Mouse (Mus musculus): ENCODE data around the gene Bach2. TPM values are rescaled to one million over a fixed set of nuclear protein-coding genes. Genes with fewer than 3 reads are reported as not detected.

Gene Bach2
- polyA plus RNA-seq, 1 experiment from 2014 or later: 2.4 TPM

DNA sequence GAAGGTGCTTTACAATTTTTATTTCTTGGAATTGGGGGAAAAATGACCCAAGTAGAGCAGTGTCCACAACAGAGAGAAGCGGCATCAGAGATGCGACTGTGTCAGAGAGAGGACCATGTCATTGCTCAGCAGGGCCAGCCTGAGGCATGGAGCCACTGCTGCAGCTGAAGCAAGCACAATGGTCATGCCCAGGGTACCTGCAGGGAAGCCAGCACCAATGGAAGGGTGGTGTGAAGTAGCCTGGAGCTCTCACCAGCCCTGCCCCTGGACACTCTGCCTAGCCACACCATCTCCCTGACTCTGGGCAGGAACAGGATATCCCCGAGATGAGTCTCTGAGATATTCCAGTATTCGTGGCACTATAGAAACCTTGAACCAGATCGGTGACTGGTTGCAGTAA, 121.9 kb downstream of the Bach2 start:
- no peak for ATAC-seq
- 94% methylated on average over 5 of the region's 5 CpGs for WGBS

DNA sequence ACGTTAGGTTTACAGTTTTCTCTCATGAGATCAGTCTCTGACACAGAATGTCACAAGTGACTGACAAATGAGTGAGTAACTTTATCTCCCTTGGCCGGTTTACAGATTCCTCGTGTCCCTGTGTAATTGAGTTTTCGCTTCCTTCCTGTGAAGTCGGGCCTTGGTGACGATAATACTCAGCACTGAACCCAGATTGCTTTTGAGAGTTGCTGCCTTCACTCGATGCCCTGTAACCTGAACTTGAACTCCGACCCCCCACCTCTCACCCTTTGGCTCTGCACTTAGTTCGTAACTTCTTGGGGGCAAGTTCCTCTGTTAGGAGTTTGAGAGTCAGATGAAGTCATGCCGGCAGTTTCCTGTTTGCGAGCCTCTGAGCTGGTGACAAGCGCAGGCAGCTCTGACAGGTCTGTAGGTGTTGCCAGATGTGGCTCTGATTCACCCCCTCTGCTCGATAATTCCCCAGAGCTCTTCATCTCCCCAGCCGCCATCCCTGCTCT, 124.9 kb downstream of the Bach2 start:
- no peaks in the 10 kb centered on the region for H3K27me3 ChIP-seq (replicated peaks; ENCODE audit: control insufficient read depth, insufficient read depth, low read length)
- no peaks in the 10 kb centered on the region for H3K9me3 ChIP-seq (ENCODE audit: control insufficient read depth, low read length)
- no peak for ATAC-seq
- no peak overlapping the region for H3K4me3 ChIP-seq (ENCODE audit: low read length)
- H3K27ac ChIP-seq (ENCODE audit: low read length): no peak overlapping the region
- no peaks in the 10 kb centered on the region for H3K36me3 ChIP-seq (ENCODE audit: control insufficient read depth, insufficient read depth, low read length)
- H3K4me2 ChIP-seq (ENCODE audit: low read depth, low read length): no peak overlapping the region
- no peak overlapping the region for H3K9ac ChIP-seq (ENCODE audit: low read depth, low read length)
- 60% methylated on average over 14 of the region's 14 CpGs for WGBS
- H3K4me1 ChIP-seq (ENCODE audit: control insufficient read depth, insufficient read depth, low read length): peaks cover 2% of the 10 kb centered on the region; the same call in 1 of the 2 replicates

More for the DNA sequence above, 121.9 kb downstream of the Bach2 start:
- H3K9ac ChIP-seq (ENCODE audit: low read depth, low read length): no peak overlapping the region
- H3K27ac ChIP-seq (ENCODE audit: low read length): no peak overlapping the region
- H3K4me2 ChIP-seq (ENCODE audit: low read depth, low read length): no peak overlapping the region
- H3K4me3 ChIP-seq (ENCODE audit: low read length): no peak overlapping the region
- H3K4me1 ChIP-seq (ENCODE audit: control insufficient read depth, insufficient read depth, low read length): peaks cover 7% of the 10 kb centered on the region
- H3K36me3 ChIP-seq (ENCODE audit: control insufficient read depth, insufficient read depth, low read length): no peaks in the 10 kb centered on the region
- no peaks in the 10 kb centered on the region for H3K9me3 ChIP-seq (ENCODE audit: control insufficient read depth, low read length)
- H3K27me3 ChIP-seq (replicated peaks; ENCODE audit: control insufficient read depth, insufficient read depth, low read length): no peaks in the 10 kb centered on the region

DNA sequence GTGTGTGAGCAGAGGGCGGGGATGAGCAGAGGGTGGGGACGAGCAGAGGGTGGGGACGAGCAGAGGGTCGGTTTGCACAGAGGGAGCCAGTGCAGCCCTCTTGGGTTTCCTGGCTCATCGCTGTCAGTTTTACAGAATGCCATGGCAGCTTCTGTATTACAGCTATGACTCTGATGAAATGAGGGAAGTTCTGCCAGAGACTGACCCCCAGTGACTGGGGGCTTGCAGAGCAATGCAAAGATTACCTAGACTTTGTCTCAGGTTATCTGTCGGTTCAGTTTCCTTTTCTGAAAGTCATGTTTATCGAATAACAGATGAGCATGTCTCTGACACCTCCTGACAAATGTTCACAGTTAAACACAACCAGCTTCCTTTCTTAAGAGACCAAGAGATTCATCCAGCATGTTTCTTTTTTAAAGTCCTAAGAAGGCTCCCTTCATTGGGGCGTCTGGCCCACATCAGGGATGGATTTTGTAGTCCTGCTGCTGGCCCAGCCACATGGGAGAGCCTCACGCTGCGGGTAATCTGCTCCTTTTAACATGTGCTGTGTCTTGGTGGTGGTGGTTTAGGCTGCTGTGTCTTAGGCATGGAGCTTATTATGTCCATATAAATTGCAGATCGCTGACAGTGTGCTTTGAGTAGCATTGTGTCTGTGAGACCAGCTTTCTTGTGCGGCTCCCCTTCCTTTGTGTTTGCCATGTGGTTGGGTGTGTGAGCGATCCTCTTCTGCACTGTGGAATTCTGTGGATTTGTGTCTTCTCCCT, 126.7 kb downstream of the Bach2 start:
- no peak overlapping the region; the same call in 1 of the 2 replicates for H3K9ac ChIP-seq (ENCODE audit: low read depth, low read length)
- no peak overlapping the region for H3K4me2 ChIP-seq (ENCODE audit: low read depth, low read length)
- no peak for ATAC-seq
- no peaks in the 10 kb centered on the region for H3K4me1 ChIP-seq (ENCODE audit: control insufficient read depth, insufficient read depth, low read length)
- H3K36me3 ChIP-seq (ENCODE audit: control insufficient read depth, insufficient read depth, low read length): no peaks in the 10 kb centered on the region
- WGBS: 45% methylated on average over 13 of the region's 13 CpGs
- no peaks in the 10 kb centered on the region for H3K27me3 ChIP-seq (replicated peaks; ENCODE audit: control insufficient read depth, insufficient read depth, low read length)
- no peak overlapping the region for H3K4me3 ChIP-seq (ENCODE audit: low read length)
- H3K27ac ChIP-seq (ENCODE audit: low read length): no peak overlapping the region
- H3K9me3 ChIP-seq (ENCODE audit: control insufficient read depth, low read length): no peaks in the 10 kb centered on the region

DNA sequence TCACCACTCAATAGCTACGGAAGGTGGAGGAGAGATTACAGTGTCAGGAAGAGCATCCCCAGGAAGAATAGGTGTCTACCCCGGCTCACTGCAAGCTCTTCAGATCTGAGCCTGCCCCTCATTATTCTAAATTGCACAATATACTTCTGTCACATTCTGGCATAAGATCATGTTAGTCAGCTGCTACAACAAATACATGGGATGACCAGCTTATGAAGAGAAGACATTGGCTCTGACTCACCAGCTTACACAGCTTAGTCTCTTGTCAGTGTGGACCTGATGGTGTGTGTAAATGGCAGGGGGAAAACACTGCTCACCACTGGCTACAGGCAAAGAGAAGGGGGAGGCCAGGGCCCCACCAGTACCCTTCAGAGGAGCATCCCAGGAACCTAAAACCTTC, 127.6 kb downstream of the Bach2 start:
- H3K27ac ChIP-seq (ENCODE audit: low read length): no peak overlapping the region
- ATAC-seq: no peak
- H3K27me3 ChIP-seq (replicated peaks; ENCODE audit: control insufficient read depth, insufficient read depth, low read length): no peaks in the 10 kb centered on the region
- H3K9ac ChIP-seq (ENCODE audit: low read depth, low read length): no peak overlapping the region
- 78% methylated on average over 2 of the region's 2 CpGs for WGBS
- no peaks in the 10 kb centered on the region for H3K36me3 ChIP-seq (ENCODE audit: control insufficient read depth, insufficient read depth, low read length)
- no peaks in the 10 kb centered on the region for H3K4me1 ChIP-seq (ENCODE audit: control insufficient read depth, insufficient read depth, low read length)
- H3K9me3 ChIP-seq (ENCODE audit: control insufficient read depth, low read length): no peaks in the 10 kb centered on the region
- no peak overlapping the region for H3K4me3 ChIP-seq (ENCODE audit: low read length)
- H3K4me2 ChIP-seq (ENCODE audit: low read depth, low read length): no peak overlapping the region

DNA sequence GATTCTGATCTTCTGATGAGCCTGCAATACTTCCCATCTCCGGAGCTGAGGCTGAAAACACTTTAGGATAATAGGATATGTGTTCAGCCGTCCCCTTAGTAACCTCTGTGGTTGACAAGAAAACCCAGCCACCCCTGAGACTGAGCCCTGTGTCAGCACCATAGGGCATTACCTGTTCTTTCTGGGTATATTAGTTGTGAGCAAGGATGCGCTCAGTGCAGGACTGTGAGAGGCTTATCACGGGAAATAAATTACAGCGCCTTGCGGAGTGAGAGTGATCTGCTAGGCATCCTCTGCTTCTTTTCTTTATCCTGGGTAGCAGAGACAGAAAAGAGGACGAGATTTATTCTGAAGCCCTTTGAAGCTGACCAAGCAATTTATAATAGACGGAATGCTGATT, 129.7 kb downstream of the Bach2 start:
- H3K9ac ChIP-seq (ENCODE audit: low read depth, low read length): no peak overlapping the region
- peaks cover 3% of the 10 kb centered on the region; the same call in 1 of the 2 replicates for H3K4me1 ChIP-seq (ENCODE audit: control insufficient read depth, insufficient read depth, low read length)
- no peaks in the 10 kb centered on the region for H3K27me3 ChIP-seq (replicated peaks; ENCODE audit: control insufficient read depth, insufficient read depth, low read length)
- H3K4me2 ChIP-seq (ENCODE audit: low read depth, low read length): no peak overlapping the region
- no peaks in the 10 kb centered on the region for H3K36me3 ChIP-seq (ENCODE audit: control insufficient read depth, insufficient read depth, low read length)
- no peak overlapping the region for H3K4me3 ChIP-seq (ENCODE audit: low read length)
- 56% methylated on average over 8 of the region's 8 CpGs for WGBS
- no peaks in the 10 kb centered on the region for H3K9me3 ChIP-seq (ENCODE audit: control insufficient read depth, low read length)
- ATAC-seq: no peak
- H3K27ac ChIP-seq (ENCODE audit: low read length): no peak overlapping the region

DNA sequence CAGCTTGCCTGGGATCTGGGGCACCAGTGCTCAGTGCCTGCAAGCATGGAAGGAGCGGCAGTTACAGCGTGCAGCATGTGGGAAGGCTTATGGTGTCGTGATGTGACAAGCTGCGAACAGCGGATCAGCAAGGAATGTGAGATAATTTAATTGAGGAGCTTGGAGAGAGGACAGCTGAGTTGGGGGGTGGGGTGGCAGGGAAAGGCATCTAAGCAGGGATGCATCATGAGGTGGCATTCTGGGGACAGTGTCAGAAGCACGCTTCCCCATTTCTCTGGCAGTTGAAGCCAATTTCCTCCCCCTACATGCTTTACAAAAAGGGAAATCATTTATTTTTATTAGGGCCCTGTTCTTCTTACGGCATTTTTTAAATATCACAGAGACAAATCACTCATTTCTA, 134.5 kb downstream of the Bach2 start:
- 27% methylated on average over 7 of the region's 7 CpGs for WGBS

DNA sequence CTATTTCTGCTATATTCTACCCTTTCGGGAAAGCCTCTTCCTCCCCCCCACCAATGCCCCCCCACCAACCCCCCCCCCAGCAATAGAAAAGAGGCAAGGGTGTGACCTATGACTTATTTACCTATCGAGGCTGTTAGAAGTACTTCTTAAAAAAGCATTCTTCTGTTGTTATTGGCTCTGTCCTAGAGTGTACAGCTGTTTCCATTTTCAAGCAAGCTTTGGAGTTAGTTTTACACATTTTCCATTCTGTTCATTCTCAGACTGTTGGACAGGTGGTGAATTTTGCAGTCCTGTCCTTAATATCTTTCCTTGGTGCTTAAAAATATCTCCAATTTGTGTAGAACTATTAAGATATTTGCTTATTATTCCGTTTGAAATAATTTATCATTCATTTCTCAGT, 134.9 kb downstream of the Bach2 start:
- Histone ChIP-seq H3K4me1 (ENCODE audit: control insufficient read depth, insufficient read depth, low read length) (peaks cover 3% of the 10 kb centered on the region; the same call in 1 of the 2 replicates), H3K27me3 (replicated peaks; ENCODE audit: control insufficient read depth, insufficient read depth, low read length) (no peaks in the 10 kb centered on the region), H3K27ac (ENCODE audit: low read length) (no peak overlapping the region), H3K9me3 (ENCODE audit: control insufficient read depth, low read length) (no peaks in the 10 kb centered on the region), H3K36me3 (ENCODE audit: control insufficient read depth, insufficient read depth, low read length) (no peaks in the 10 kb centered on the region), H3K4me3 (ENCODE audit: low read length) (no peak overlapping the region), H3K4me2 (ENCODE audit: low read depth, low read length) (no peak overlapping the region), H3K9ac (ENCODE audit: low read depth, low read length) (no peak overlapping the region)
- 49% methylated on average over 3 of the region's 3 CpGs for WGBS
- no peak for ATAC-seq

More for the DNA sequence above, 134.5 kb downstream of the Bach2 start:
- Histone ChIP-seq H3K4me2 (ENCODE audit: low read depth, low read length) (no peak overlapping the region), H3K4me1 (ENCODE audit: control insufficient read depth, insufficient read depth, low read length) (peaks cover 3% of the 10 kb centered on the region; the same call in 1 of the 2 replicates), H3K9me3 (ENCODE audit: control insufficient read depth, low read length) (no peaks in the 10 kb centered on the region), H3K27ac (ENCODE audit: low read length) (no peak overlapping the region), H3K9ac (ENCODE audit: low read depth, low read length) (no peak overlapping the region), H3K4me3 (ENCODE audit: low read length) (no peak overlapping the region), H3K27me3 (replicated peaks; ENCODE audit: control insufficient read depth, insufficient read depth, low read length) (no peaks in the 10 kb centered on the region), H3K36me3 (ENCODE audit: control insufficient read depth, insufficient read depth, low read length) (no peaks in the 10 kb centered on the region)
- no peak for ATAC-seq

DNA sequence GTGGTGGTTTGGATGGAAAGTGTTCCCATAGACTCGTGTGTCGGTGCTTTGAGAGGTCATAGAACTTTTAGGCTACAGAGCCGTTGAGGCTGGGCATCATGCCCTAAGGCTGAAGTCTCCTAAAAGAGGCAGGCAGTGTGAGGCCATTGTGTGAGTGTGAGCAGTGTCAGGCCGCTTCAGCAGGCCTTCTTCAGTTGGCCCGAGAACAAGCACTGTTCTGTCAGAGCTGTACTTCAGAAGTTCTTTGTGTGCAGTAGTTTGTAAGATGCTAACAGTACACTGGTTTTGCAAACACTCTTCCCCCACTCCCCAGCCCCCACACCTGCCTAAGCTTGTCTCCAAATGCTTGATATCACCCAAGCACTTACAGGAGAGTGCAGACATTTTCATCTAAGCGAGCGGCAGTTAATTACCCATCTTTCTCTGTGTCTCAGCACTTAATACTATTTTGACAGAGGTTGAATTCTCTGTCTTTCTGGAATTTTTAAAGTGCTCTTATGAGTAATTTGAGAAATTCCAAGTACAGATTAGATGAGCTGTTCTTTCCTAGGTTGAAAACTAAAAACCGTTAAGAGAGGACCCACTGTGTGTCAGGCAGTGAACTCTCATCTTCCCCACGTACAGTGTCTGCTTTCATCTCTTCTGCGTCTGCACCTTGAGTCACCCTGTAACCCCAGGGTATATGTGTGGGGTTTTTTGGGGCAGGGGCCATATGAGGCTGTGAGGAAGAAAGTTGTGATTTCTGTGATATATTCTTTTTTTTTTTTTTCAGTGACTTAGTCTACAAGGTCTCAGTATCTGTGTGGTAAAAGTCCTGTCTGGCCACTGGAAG, 136.4 kb downstream of the Bach2 start:
- Histone ChIP-seq H3K9ac (ENCODE audit: low read depth, low read length) (no peak overlapping the region), H3K4me3 (ENCODE audit: low read length) (no peak overlapping the region), H3K4me1 (ENCODE audit: control insufficient read depth, insufficient read depth, low read length) (peaks cover 3% of the 10 kb centered on the region; the same call in 1 of the 2 replicates), H3K4me2 (ENCODE audit: low read depth, low read length) (no peak overlapping the region), H3K27ac (ENCODE audit: low read length) (no peak overlapping the region), H3K36me3 (ENCODE audit: control insufficient read depth, insufficient read depth, low read length) (no peaks in the 10 kb centered on the region), H3K27me3 (replicated peaks; ENCODE audit: control insufficient read depth, insufficient read depth, low read length) (no peaks in the 10 kb centered on the region), H3K9me3 (ENCODE audit: control insufficient read depth, low read length) (no peaks in the 10 kb centered on the region)
- ATAC-seq: no peak
- 73% methylated on average over 10 of the region's 10 CpGs for WGBS

DNA sequence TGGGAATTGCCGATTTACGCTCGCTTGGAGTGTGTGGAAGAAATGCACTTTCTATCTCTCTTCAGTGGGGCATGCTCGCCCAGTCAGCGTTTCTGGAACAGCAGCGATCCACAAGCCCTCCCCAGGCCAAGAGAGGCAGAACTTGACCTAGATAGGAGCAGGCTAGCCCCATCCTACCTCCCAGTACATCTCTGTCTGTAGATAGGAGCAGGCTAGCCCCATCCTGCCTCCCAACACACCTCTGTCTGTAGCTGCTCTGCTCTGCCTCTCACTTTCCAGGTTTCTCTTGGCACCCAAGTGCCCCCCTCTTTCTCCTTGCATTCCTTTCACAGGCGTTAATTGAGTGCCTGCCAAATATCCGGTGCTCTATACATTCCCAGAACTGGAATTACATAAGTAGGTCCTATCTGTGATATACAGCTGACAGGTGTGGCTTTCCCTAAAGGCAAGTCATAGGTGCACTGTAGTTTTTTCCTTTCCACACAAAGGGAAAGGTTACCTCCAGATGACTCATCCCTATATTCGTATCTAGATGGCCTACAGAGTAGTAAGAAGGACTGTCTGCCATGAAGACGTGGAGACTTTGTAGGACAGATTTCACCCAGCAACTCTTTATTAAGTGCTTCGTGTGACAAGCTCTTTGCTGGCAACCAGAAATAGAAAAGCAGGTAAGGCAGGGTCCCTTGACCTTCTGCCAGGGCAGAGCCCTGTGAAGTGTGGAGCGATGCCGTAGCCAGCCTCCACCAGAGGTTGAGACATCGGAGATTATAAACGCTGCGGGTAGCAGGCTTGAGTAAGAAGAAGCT, 137.3 kb downstream of the Bach2 start:
- no peaks in the 10 kb centered on the region for H3K9me3 ChIP-seq (ENCODE audit: control insufficient read depth, low read length)
- H3K27ac ChIP-seq (ENCODE audit: low read length): no peak overlapping the region
- no peaks in the 10 kb centered on the region for H3K36me3 ChIP-seq (ENCODE audit: control insufficient read depth, insufficient read depth, low read length)
- H3K4me2 ChIP-seq (ENCODE audit: low read depth, low read length): no peak overlapping the region
- WGBS: 82% methylated on average over 16 of the region's 16 CpGs
- H3K4me3 ChIP-seq (ENCODE audit: low read length): no peak overlapping the region
- ATAC-seq: no peak
- H3K27me3 ChIP-seq (replicated peaks; ENCODE audit: control insufficient read depth, insufficient read depth, low read length): no peaks in the 10 kb centered on the region
- no peak overlapping the region for H3K9ac ChIP-seq (ENCODE audit: low read depth, low read length)
- H3K4me1 ChIP-seq (ENCODE audit: control insufficient read depth, insufficient read depth, low read length): peaks cover 3% of the 10 kb centered on the region; the same call in 1 of the 2 replicates
